Mouse (Mus musculus) neural tube, embryonic 11.5 days (tissue): Measurements from ENCODE around the gene Ercc4. TPM values are rescaled to one million over a fixed set of nuclear protein-coding genes. Genes with fewer than 3 reads are reported as not detected.

Experiments
- ATAC-seq: fragments of 200-750 bp; cut with Nextera tagmentation; 2 replicates; pipeline ENCODE4 v1.8.0; 2017; ENCODE audit warnings: moderate number of reproducible peaks, mild to moderate bottlenecking, moderate TSS enrichment, moderate library complexity; ENCODE audit not compliant: insufficient read depth, low FRiP score, low TSS enrichment
- DNase-seq: peaks from one replicate; pipeline ENCODE4 v3.0.0-alpha.2; 2015; ENCODE audit warnings: low spot score
- H3K27ac ChIP-seq: fragments of 300-500 bp; sonication (generic); 2 replicates; pipeline ENCODE4 v1.5.1; 2014; ENCODE audit warnings: low read depth, mild to moderate bottlenecking, low read length
- H3K27me3 ChIP-seq: fragments of 300-500 bp; sonication (generic); 2 replicates; pipeline ENCODE4 v1.6.1; 2014; ENCODE audit warnings: mild to moderate bottlenecking, low read length, mixed read lengths; ENCODE audit not compliant: control insufficient read depth, insufficient read depth
- H3K36me3 ChIP-seq: fragments of 300-500 bp; sonication (generic); 2 replicates; pipeline ENCODE4 v1.6.1; 2014; ENCODE audit warnings: mild to moderate bottlenecking, low read length, moderate library complexity, mixed read lengths; ENCODE audit not compliant: control insufficient read depth, insufficient read depth
- H3K4me1 ChIP-seq: fragments of 300-500 bp; sonication (generic); 2 replicates; pipeline ENCODE4 v1.6.1; 2014; ENCODE audit warnings: low read length, mixed read lengths; ENCODE audit not compliant: control insufficient read depth, insufficient read depth
- H3K4me2 ChIP-seq: fragments of 300-500 bp; sonication (generic); 2 replicates; pipeline ENCODE4 v1.6.1; 2014; ENCODE audit warnings: low read depth, mild to moderate bottlenecking, moderate library complexity
- H3K4me3 ChIP-seq: fragments of 300-500 bp; sonication (generic); 2 replicates; pipeline ENCODE4 v1.5.1; 2014; ENCODE audit warnings: low read depth, low read length
- H3K9ac ChIP-seq: fragments of 300-500 bp; sonication (generic); 2 replicates; pipeline ENCODE4 v1.6.1; 2014; ENCODE audit warnings: mild to moderate bottlenecking, low read length
- H3K9me3 ChIP-seq: fragments of 300-500 bp; sonication (generic); 2 replicates; pipeline ENCODE4 v1.6.1; 2016; ENCODE audit warnings: low read length; ENCODE audit not compliant: control insufficient read depth
- WGBS: fragments of 180-500 bp; shearing (Covaris S2); extraction: QIAGEN DNeasy Blood & Tissue Kit; methylation state at CpG from one replicate; pipeline ENCODE4 v1.1.7; 2014; 5-methylcytosine and 5-hydroxymethylcytosine counted together
- polyA plus RNA-seq: library from polyadenylated mRNA; unstranded; fragments of >200 nt; fragmentation: Nextera tagmentation; extraction: Ambion mirVana; gene quantifications from 2 replicates; pipeline ENCODE4 v1.2.1, GENCODE M21; 2014

The Ercc4 gene
- polyA plus RNA-seq, 1 experiment from 2014 or later: 14.3 TPM

GRCm38 (mm10) chr16:13182526-13182925 is 73.0 kb downstream of the Ercc4 start:
- no peak overlapping the region for H3K9ac ChIP-seq
- no peaks in the 10 kb centered on the region for H3K36me3 ChIP-seq
- H3K27me3 ChIP-seq: no peaks in the 10 kb centered on the region
- no peaks in the 10 kb centered on the region for H3K4me1 ChIP-seq
- ATAC-seq (no peak), DNase-seq (no peak)
- H3K27ac ChIP-seq: no peak overlapping the region
- no peak overlapping the region for H3K4me2 ChIP-seq
- 95% methylated on average over 5 of the region's 5 CpGs for WGBS
- no peak overlapping the region for H3K4me3 ChIP-seq
- no peaks in the 10 kb centered on the region for H3K9me3 ChIP-seq

- no peak for ATAC-seq
Measured at GRCm38 (mm10) chr16:13183182-13183742, 73.8 kb downstream of the Ercc4 start.

GRCm38 (mm10) chr16:13184381-13184780 is 74.9 kb downstream of the Ercc4 start:
- H3K9ac ChIP-seq: no peak overlapping the region
- WGBS: 94% methylated on average over 3 of the region's 3 CpGs
- no peaks in the 10 kb centered on the region for H3K36me3 ChIP-seq
- H3K4me3 ChIP-seq: no peak overlapping the region
- ATAC-seq: no peak
- H3K27ac ChIP-seq: no peak overlapping the region
- H3K9me3 ChIP-seq: no peaks in the 10 kb centered on the region
- no peaks in the 10 kb centered on the region for H3K27me3 ChIP-seq
- H3K4me1 ChIP-seq: no peaks in the 10 kb centered on the region
- DNase-seq: no peak
- no peak overlapping the region for H3K4me2 ChIP-seq

More at GRCm38 (mm10) chr16:13183182-13183742, 73.8 kb downstream of the Ercc4 start:
- H3K9ac ChIP-seq: no peak overlapping the region
- no peaks in the 10 kb centered on the region for H3K27me3 ChIP-seq
- no peaks in the 10 kb centered on the region for H3K9me3 ChIP-seq
- no peak overlapping the region for H3K27ac ChIP-seq
- H3K4me1 ChIP-seq: no peaks in the 10 kb centered on the region
- WGBS: 86% methylated on average over 4 of the region's 4 CpGs
- no peaks in the 10 kb centered on the region for H3K36me3 ChIP-seq
- no peak for DNase-seq
- no peak overlapping the region for H3K4me3 ChIP-seq
- no peak overlapping the region for H3K4me2 ChIP-seq

- Histone ChIP-seq H3K27ac (no peak overlapping the region), H3K9me3 (no peaks in the 10 kb centered on the region), H3K9ac (no peak overlapping the region), H3K4me3 (no peak overlapping the region), H3K4me1 (no peaks in the 10 kb centered on the region), H3K27me3 (no peaks in the 10 kb centered on the region), H3K36me3 (no peaks in the 10 kb centered on the region), H3K4me2 (no peak overlapping the region)
- ATAC-seq: no peak
- no peak for DNase-seq
- WGBS: 60% methylated on average over 12 of the region's 12 CpGs
Measured at GRCm38 (mm10) chr16:13189430-13190107, 80.1 kb downstream of the Ercc4 start.

- no peaks in the 10 kb centered on the region for H3K36me3 ChIP-seq
- no peaks in the 10 kb centered on the region for H3K27me3 ChIP-seq
- 86% methylated on average over 5 of the region's 5 CpGs for WGBS
- no peak overlapping the region for H3K4me2 ChIP-seq
- H3K9ac ChIP-seq: no peak overlapping the region
- H3K4me3 ChIP-seq: no peak overlapping the region
- H3K27ac ChIP-seq: no peak overlapping the region
- DNase-seq: no peak
- no peaks in the 10 kb centered on the region for H3K4me1 ChIP-seq
- no peak for ATAC-seq
- H3K9me3 ChIP-seq: no peaks in the 10 kb centered on the region
Measured at GRCm38 (mm10) chr16:13190471-13190870, 81.0 kb downstream of the Ercc4 start.

GRCm38 (mm10) chr16:13191166-13191565 is 81.7 kb downstream of the Ercc4 start:
- no peak overlapping the region for H3K27ac ChIP-seq
- no peaks in the 10 kb centered on the region for H3K9me3 ChIP-seq
- DNase-seq: no peak
- H3K9ac ChIP-seq: no peak overlapping the region
- no peak for ATAC-seq
- H3K4me2 ChIP-seq: no peak overlapping the region
- H3K36me3 ChIP-seq: no peaks in the 10 kb centered on the region
- H3K4me3 ChIP-seq: no peak overlapping the region
- H3K4me1 ChIP-seq: no peaks in the 10 kb centered on the region
- 67% methylated on average over 4 of the region's 4 CpGs for WGBS
- H3K27me3 ChIP-seq: no peaks in the 10 kb centered on the region

GRCm38 (mm10) chr16:13193663-13194071 is 84.2 kb downstream of the Ercc4 start:
- ATAC-seq (no peak), DNase-seq (no peak)
- H3K27me3 ChIP-seq: no peaks in the 10 kb centered on the region
- no peak overlapping the region for H3K27ac ChIP-seq
- H3K4me2 ChIP-seq: no peak overlapping the region
- H3K4me1 ChIP-seq: no peaks in the 10 kb centered on the region
- WGBS: 85% methylated on average over 4 of the region's 4 CpGs
- H3K9ac ChIP-seq: no peak overlapping the region
- H3K9me3 ChIP-seq: no peaks in the 10 kb centered on the region
- no peak overlapping the region for H3K4me3 ChIP-seq
- no peaks in the 10 kb centered on the region for H3K36me3 ChIP-seq

GRCm38 (mm10) chr16:13194882-13195281 is 85.4 kb downstream of the Ercc4 start:
- H3K9ac ChIP-seq: no peak overlapping the region
- H3K27me3 ChIP-seq: no peaks in the 10 kb centered on the region
- no peaks in the 10 kb centered on the region for H3K36me3 ChIP-seq
- no peak for DNase-seq
- H3K4me1 ChIP-seq: no peaks in the 10 kb centered on the region
- no peak for ATAC-seq
- no peaks in the 10 kb centered on the region for H3K9me3 ChIP-seq
- no peak overlapping the region for H3K27ac ChIP-seq
- 89% methylated on average over 5 of the region's 5 CpGs for WGBS
- H3K4me2 ChIP-seq: no peak overlapping the region
- H3K4me3 ChIP-seq: no peak overlapping the region

- no peak overlapping the region for H3K4me3 ChIP-seq
- no peak for ATAC-seq
- H3K27me3 ChIP-seq: no peaks in the 10 kb centered on the region
- DNase-seq: no peak
- H3K9ac ChIP-seq: no peak overlapping the region
- WGBS: 73% methylated on average over 5 of the region's 5 CpGs
- H3K27ac ChIP-seq: no peak overlapping the region
- no peak overlapping the region for H3K4me2 ChIP-seq
- H3K9me3 ChIP-seq: no peaks in the 10 kb centered on the region
- H3K4me1 ChIP-seq: no peaks in the 10 kb centered on the region
- no peaks in the 10 kb centered on the region for H3K36me3 ChIP-seq
Measured at GRCm38 (mm10) chr16:13196626-13197025, 87.1 kb downstream of the Ercc4 start.
